14 mouse cellular contexts compared by ENCODE assay signal in the genomic region with DNA sequence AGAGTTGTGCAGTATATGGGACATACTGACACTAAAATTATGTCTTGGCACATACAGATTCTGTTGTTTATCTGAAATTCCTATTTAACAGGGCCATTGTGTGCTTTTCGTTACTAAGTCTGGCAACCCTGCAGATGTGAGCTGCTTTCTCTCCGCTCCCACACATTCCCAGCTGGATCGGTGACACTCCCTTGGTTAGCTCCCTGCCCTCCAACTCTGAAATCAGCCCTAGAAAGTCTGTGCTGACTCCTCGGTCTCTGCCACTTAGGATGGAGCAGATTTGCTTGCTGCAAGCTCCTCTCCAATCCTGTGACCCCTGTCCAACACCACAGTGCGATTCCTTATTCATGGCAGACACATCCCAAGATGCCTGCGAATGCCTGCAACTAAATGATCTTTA.
"Had no signal": no experiment of that assay in that cellular context is flagged by ENCODE, and none has a peak within 500 bp of the region (broad histone marks: within the 10 kb centered on the region; RNA-seq: fewer than 3 reads in every experiment).

No protein-coding gene starts in this region.

- H3K27me3 ChIP-seq: intestine, embryonic 15.5 days; neural tube, embryonic 15.5 days; stomach, embryonic 15.5 days had no signal

- H3K27ac ChIP-seq: intestine, embryonic 15.5 days; midbrain, embryonic 10.5 days; neural tube, embryonic 15.5 days; stomach, embryonic 15.5 days had no signal

- H3K4me2 ChIP-seq: intestine, embryonic 15.5 days; liver, embryonic 11.5 days; lung, embryonic 14.5 days; neural tube, embryonic 15.5 days; stomach, embryonic 15.5 days had no signal

- H3K9ac ChIP-seq: intestine, embryonic 15.5 days; lung, embryonic 14.5 days; neural tube, embryonic 15.5 days; stomach, embryonic 15.5 days had no signal

- DNase-seq: kidney, adult 9 months; left cerebral cortex, postnatal 4 days; lung, embryonic 14.5 days; lung, postnatal 10 days; lung, postnatal 4 days; midbrain, embryonic 14.5 days; right cerebral cortex, postnatal 14 days; thymus, postnatal 4 days had no signal

- ATAC-seq: intestine, embryonic 15.5 days had no signal

- H3K36me3 ChIP-seq: intestine, embryonic 15.5 days; midbrain, embryonic 10.5 days; neural tube, embryonic 15.5 days; stomach, embryonic 15.5 days had no signal

- H3K9me3 ChIP-seq: intestine, embryonic 15.5 days; midbrain, embryonic 10.5 days; neural tube, embryonic 15.5 days; stomach, embryonic 15.5 days had no signal

- H3K4me1 ChIP-seq: intestine, embryonic 15.5 days; midbrain, embryonic 10.5 days; stomach, embryonic 15.5 days had no signal

- H3K4me3 ChIP-seq: intestine, embryonic 15.5 days; midbrain, embryonic 10.5 days; myocyte; neural tube, embryonic 15.5 days; stomach, embryonic 15.5 days had no signal
